Mouse (Mus musculus) adrenal gland, adult (tissue): ENCODE data around the gene Tmem132b.

Source experiments
- DNase-seq, 2 experiments: peaks; one replicate each; pipeline ENCODE4 v3.0.0; 2022 to 2023; ENCODE audit warnings: low spot score in 1 of 2; ENCODE audit not compliant: inconsistent age in 2 of 2

Tmem132b gene

DNA sequence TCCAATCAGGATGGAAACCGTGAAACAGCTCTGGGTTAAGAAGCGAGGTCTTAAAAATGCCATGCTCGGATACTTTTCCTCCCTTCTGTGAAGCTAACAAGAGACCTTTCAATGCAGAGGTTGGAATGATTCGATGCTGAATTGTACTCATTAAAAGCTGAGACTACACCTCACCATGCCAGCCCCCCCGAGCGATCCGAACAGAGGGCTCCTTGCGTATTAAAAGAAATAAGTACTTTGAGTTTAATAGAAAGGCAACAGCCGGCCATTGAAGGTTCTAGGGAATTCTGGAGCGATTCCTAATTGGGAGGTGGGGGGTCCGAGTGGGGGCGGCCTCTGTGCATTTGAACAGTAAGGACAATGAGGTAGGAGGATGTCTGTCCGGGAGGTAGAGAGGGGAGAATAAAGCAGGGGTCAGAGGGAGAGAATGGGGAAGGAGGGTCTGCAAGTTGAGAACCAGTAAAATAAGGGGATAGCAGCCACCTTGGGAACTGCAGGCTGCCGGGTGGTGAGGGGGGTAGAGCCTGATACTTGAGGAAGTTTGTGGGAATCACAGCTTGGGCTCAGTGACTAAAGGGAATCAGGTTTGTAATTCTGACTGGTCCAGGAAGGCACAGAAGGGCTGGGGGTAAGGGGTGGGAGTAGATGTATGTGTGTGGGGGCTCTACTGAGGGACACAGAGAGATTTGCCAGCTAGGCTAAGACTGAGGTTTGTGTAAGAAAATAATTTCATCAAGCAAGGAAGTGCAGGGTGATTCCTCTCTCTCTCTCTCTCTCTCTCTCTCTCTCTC lies 127.6 kb downstream of the Tmem132b start:
- DNase-seq, result no peak

DNA sequence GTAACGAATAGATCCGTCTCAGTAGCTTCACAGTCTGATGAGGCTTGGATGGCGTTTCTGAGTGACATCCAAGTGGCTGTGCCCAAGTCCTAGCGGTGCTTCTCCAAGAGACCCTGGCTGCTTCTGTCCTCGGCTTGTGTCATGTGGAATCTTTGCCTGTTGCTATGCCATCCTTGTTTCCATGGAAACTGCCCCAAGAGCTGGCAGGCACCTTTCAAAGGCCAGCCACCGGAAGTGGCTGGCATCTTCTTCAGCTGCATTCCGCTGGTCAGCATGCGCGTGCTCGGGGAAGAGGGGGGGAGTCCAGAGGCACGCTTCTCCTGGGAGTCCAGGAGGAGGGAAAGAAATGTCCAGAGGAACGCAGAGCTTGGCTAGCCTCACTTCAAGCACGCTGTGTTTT lies 144.0 kb downstream of the Tmem132b start:
- DNase-seq, result peak in 1 of 2 experiments; percentile 19

DNA sequence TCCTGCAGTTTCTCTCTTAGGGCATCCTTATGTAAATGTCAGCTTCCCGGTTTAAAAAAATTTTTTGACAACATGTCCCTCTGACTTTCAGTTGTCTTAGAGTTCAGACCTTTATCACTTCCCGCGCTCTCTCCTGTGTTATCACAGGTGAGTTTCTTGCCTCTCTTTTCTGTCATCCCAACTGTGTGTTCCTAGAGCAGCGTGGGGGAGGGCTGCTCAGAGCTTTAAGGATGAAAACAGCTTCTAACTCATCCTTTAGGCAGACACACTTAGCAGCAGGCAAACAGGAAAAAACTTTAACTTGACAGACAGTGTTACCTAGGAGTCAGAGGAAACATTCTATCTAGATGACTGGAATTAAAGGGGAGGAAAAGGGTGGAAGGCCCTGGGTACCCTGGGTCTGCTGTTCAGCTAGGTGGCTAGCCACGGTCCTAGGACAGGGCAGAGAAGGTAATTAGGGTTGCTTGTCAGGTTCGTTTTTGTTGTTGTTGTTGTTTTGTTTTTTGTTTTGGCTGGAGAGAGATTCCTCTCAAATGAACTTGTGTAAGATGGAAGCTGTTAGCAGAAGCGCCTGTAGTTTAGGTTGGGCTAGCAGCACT lies 144.6 kb downstream of the Tmem132b start:
- DNase-seq, result no peak

DNA sequence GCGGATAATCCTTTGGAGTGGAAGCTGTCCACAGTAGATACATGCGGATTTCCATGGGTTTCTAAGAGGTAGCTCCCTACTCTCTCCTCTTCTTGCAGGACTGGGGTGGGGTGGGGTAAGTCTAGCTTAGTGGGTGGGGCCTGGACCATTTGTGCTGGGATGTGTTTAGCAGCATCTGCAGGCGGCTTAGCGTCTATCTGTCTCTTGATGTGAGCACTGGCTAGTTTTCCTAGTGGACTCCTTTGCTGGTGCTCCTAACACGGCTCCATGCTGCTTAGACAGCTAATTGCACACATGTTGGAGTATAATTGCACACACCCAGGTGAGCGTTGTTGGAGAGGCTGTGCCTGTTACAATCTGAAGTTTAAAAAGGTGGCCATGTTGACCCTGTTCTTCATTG lies 149.3 kb downstream of the Tmem132b start:
- DNase-seq, result no peak

DNA sequence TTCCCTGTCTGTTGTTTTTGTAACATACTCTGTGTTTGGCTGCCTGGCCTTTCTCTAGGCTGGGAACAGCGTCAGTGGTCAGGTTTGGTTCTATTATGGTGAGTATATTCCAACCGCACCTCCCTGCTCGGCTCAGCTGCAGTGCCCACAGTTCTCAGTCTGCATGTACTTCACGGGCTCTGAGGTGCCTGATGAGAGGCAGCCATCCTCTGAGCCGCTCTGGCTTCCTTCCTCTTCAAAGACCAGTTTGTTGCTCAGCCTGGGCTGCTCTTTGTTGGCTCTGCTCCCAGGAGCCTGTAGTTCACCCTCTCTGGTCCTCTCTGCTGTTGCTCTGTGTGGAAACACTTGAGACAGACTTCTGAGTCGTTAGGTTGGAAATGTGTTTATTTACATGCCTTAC lies 151.9 kb downstream of the Tmem132b start:
- no peak for DNase-seq

DNA sequence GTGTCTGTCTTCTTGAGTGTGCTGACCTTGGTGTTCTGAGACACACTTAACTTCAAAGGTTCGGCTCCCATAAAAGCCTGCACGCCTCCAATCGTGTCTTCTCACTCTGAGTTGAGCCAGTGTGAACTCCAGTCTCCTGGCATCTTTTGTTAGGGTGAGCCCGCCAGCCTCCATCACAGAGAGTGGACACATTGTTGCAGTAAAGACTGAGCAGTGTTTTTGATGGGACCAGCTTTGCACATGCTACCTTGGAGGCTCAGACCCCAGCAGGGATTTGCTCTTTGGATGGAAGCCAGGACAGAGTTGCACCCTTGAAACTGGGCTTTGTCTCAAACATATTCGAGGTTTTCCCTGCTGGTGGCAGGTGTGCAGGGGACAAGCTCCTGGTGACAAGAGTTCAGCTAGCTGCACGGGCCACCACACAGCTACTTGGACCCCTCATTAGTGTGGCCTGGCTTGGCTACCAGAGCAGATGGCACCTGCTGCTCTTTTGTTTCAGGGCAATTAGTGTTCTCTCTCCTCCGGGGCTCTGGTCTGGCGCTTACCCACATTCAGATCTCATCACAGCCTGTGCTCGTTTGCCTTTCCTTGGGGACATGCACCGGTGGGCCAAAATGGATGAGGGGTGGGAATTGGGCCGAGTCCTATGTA lies 154.2 kb downstream of the Tmem132b start:
- DNase-seq, result no peak

DNA sequence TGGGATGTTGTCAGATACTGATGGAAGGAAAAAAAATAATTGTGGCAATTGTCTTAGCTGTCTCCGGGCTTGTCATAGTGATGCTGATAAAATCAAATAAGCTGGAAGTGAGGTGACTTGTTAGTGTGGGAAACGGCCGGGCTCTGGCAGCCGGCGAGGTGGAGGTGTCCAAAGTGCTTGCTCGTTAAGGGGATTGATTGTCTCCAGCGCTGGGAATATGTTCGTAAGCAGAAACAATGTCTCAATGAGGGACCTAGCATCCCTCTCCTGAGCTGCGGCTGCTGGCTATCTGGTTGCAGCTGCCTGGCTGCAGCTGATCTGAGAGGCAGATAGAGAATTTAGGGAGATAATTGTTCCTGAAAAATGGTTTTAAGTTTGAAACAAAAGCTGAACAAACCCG lies 161.0 kb downstream of the Tmem132b start:
- DNase-seq, result no peak

DNA sequence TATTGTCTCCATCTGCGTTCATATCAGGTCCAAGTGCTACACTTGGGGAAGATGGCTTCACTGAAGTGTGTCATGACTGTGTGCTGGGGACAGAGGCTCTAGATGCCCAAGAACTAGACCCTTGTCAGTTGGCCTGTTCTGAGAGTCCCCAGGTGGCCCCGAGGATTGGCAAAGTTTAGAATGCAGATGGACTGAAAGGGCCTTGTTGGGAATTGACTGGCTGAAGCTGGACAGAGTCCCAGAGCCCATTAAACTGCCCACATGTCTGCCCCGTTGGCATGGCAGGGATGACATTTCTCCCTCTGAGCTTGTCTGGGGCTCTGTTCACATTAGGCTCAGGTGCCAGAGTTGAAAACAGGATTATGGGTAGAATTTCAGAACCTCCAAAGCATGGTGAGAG lies 167.8 kb downstream of the Tmem132b start:
- DNase-seq, result no peak

DNA sequence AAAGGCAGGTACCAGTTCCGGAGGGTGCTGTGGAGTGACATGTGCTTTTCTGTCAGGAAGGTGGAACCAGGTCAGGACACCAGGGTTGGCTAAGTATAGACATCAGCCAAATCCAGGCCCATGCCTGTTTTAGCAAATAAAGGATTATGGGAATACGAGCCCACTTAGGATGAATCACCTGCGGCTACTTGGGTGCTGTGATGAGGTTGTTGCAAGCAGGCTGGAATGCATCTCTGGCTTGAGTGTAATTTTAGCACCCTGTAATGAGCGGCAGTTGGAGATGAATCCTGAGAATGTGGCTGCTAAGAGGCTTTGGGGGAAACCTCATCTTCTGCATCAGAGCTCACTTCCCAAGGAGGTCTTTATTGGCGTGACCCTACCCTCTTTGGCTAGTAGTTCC lies 168.7 kb downstream of the Tmem132b start:
- no peak for DNase-seq

DNA sequence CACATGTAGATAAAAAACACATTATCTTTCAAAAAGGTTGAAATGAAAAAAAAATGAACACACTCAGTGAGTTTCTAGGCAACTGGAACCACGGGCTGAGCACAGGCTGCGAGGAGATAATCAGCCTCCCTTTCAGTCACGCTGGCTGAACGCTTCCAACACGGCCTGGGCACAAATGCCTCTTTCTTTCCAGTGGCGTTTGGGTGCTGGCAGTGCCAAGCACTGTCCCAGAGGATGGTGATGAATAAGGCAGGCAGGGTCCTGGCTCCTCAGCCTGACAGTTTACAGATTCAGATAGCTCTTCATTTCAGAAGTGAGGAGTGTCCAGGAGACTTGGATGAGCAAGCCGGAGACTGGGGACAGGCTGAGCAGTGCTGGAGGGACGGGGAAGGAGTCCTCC lies 173.8 kb downstream of the Tmem132b start:
- DNase-seq, result no peak

DNA sequence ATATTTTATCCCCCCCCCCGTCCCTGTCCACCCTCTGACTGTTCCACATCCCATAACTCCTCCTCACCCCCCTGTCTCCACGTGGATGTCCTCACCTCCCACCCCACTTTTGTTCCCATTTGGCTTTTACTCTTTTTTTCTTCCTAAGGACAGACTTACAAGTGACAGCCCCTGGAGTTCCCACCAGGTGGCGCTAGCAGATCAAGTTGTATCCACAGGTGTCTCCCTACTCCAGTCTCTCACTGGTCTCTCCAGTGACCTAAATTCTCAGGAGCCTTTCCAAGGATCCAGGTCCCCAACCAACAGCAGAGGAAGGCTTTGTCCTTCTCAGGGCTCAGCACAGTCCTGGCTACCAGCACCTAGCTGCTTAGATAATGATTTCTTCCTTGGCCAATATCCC lies 177.6 kb downstream of the Tmem132b start:
- DNase-seq, result peak; percentile 56 to 87

DNA sequence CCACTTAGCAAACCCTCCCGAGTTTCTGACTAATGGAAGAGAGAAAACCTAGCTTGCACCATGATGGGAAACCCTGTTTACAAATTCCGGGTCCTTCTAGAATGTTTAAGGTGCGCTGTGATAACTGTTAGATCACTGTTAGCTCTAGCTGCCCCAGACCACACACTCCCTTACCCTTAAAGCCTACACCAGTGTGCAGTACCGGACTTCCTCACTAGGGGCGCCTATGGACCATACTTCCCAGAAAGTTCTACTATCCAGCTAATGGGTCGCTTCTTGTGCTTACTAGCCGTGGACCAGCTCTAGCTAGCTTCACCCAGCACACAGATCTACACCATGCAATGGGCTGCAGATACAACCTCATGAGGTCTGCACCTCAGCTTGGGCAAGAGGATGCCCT lies 195.2 kb downstream of the Tmem132b start:
- no peak for DNase-seq

DNA sequence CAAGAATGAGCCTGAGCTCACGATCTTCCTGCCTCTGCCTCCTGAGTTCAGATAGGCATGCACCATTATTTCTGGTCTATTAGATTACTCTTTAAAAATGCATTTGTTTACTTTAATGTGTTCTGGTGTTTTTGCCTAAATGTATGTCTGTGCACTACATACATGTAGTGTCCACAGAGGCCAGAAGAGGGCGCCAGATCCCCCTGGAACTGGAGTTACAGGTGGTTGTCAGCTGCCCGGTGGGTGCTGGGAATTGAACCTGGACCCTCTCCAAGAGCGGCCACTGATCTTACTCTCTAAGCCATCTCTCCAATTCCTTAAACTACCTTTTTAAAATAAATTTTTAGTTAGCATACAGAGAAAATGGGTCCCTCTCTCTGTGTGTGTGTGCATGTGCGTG lies 195.9 kb downstream of the Tmem132b start:
- DNase-seq, result no peak

DNA sequence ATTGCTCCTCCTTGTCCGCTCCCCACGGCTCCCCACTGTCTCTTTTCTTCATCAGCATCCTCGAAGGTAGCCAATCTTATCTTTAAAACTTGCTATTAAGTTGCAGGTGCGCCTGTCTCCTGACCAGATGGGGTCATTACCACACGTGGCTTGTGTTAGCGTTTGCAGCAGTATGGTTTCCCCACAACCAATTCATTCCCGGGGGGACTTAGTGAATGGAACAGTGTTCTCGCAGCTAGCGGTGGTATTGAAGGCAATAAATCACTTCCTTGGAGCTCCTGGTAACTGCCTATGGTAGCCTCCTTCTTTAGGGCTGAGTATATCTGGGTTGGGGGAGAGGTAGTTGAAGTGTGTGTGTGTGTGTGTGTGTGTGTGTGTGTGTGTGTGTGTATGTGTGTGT lies 196.4 kb downstream of the Tmem132b start:
- no peak for DNase-seq

DNA sequence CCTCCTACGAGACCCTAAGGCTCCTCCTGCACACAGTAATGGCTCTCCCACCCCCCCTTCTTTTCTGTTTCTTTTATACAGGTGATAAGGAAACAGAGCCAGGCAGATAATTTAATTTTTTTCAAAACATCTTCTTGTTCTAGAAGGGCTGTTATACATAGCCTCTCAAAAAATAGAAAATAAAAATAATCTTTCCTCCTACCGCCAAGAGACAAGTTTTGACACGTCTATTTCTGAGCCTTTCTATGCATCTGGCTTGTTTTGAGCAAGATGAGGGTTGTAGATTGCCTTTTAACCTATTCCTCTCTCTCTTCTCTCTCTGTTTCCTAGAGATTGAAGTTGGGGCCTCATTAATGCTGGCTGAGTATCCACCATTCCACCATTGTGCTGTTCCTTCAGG lies 196.9 kb downstream of the Tmem132b start:
- DNase-seq, result no peak

DNA sequence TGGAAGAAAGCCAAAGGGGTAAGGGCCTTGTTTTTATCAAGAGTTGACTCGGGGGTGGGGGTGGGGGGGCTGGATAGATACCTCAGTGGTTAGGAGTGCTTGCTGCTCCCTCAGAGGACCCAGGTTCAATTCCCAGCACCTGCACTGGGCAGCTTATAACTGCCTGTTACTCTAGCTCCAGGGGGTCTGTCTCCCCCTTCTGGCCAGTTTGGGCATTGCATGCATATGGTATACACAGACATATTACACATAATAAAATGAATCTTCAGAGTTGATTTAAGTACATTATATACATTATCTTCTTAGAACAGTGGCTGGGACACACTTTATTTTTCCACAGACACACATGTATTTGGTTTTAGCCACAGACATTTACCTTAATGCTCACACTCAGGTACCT lies 202.2 kb downstream of the Tmem132b start:
- DNase-seq, result no peak

DNA sequence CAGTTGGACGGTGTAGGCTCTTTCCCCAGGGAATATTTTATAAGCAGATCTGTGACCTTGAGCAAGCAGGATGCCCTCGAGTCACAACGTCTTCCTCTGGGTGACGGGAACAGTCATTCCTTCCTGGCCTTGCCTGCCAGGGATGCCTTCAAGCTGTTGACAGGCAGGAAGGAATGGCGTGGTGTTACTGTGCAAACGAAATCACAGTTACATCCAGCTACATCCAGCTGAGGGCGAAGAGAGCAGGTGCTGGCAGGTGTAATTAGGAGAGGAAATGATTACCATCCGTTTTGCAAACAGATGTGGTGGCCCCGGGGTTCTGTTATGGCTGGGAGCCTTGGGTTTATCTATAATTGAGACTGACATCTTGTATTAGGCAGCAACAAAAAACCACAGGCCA lies 205.5 kb downstream of the Tmem132b start:
- DNase-seq, result peak in 1 of 2 experiments; percentile 19

DNA sequence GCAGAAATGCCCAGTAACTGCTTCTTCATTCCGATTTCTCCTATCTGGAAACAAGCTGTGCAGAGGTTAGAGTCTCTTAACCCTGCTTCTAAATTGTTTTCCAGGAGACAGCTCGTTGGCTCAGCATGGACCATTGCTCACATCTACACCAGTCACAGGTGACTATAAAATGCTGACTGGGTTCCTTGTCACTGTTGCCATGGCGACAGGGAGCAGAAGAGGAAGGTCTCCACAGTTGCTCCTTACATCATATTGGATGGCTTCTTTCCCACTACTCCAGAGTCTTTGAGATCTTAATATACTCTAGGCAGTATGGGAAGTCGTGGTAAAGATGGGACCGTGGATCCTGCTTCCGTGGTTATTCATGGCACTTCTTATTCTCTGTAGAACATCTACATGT lies 211.9 kb downstream of the Tmem132b start:
- no peak for DNase-seq

DNA sequence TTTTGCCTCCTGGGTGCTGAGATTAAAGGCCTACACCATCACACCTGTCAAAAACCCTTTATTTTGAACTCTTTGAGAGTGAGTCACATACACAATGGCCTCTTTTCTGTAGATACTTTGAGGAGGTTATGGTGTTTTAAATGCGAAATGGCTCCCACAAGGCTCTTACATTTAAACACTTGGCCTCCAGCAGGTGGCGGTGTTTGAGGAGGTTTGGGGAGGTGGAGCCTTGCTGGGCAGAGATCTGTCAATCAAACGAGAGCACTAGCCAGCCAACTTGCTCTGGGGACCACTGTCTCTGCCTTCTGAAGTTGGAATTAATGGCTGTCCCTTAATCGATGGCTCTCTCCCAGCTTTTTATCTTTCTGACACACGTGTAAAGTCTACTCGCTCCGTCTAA lies 214.2 kb downstream of the Tmem132b start:
- DNase-seq, result peak in 1 of 2 experiments; percentile 20

DNA sequence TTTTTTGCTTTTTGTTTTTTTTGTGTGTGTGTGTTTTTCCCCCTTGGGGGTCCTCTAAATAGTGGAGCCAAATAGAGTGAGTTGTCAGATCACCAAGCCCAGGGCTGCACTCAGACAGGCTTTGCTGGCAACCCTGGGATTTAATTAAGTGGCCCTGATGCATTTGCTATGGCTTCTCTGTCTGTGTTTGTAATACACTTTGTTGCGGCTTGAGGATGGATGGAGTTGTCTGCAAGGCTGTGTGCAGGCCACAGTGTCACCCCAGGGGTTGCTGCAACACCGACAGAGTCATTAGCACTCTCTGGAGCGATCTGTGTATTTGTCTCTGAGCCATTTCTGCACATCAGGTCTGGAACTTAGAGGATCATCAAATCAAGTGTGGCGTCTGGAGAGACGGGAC lies 219.9 kb downstream of the Tmem132b start:
- peak in 1 of 2 experiments; percentile 18 for DNase-seq

DNA sequence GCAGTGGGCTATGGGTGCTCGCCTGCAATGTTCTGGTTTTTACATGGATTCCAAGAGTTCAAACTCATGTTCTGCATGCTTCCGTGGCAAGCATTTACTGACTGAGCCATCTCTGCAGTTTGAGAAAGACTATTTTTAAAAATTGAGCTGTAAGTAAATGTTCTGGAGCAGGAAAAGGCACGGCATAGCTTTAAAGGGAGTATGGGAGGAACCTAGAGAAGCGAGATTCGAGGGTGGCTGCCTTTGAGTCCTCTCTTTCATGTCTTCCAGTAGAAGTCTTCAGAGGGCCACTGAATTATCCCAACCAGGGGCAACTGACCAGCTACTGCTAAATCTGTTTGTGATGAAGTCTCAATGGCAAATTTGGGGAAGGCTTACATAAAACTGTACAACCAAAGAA lies 221.0 kb downstream of the Tmem132b start:
- no peak for DNase-seq

DNA sequence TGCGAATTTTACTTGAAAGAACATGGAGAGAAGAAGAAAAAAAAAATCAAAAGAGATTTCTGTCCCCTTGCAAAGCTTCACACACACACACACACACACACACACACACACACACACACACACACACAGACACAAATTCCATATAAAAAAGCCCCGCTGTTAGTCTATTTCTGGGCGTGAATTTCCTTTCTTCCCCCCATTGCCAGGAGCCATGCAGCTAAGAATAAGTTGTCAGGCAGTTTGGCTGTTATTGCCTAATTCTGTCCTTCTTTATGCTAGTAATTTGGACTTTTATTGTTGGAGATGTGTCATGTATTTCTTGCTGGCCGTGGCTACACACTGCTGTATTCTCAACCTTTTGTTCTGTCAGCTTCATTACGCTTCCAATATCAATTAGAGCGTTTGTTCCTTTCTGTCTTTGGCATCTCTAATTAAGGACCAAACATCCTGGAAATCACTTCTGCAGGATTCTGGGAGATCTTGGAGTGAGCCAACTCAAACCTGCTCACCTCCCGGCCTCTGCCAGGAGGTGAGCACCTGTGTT lies 225.5 kb downstream of the Tmem132b start:
- no peak for DNase-seq
